Mouse (Mus musculus) A20 (cell line): ENCODE data around the gene Gdf11.
A peak's percentile ranks its signal among the peaks of the same experiment; 100 is the strongest.

Experiments used
- DNase-seq: peaks from one replicate; pipeline ENCODE4 v3.0.0-alpha.2; 2011; ENCODE audit warnings: low read depth, low spot score

Gdf11 gene

DNA sequence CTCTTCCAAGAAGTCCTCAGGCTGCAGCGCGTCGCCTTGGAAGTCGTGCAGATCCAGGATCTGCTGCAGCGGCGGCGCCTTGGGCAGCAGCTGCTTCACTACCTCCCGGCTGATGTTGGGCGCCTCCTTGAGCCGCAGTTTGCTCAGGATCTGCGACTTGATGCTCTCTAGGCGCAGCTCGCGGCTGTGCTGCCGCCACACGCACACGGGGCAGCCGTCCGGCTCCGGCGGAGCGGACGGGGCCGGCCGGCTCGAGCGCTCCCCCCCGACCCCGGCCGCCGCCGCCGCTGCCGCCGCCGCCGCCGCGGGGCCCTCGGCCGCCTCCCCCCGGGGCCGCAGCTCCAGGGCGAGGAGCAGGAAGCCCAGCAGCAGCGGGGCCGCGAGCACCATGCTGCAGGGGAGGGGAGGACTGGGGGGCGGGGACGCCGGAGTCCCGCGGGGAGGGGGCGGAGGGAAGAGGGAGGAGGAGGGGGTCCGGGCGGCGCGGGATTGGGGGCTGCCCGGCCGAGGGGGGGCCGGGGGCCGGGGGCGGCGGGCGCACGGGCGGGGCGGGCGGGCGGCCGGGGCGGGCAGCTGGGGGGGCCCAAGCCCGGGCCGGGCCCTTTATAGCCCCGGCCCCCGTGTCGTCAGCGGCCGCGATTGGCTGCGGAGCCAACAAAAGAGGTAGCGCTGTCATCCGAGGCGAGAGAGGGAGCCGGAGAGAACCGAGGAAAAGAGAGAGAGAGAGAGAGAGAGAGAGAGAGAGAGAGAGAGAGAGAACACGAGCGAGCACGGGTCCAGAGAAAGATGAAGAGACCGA is at the start of gene Gdf11:
Gene Gdf11 (minus strand): TSS at position 423 of the 799 bp plus-strand sequence.
- peak; percentile 63 for DNase-seq

DNA sequence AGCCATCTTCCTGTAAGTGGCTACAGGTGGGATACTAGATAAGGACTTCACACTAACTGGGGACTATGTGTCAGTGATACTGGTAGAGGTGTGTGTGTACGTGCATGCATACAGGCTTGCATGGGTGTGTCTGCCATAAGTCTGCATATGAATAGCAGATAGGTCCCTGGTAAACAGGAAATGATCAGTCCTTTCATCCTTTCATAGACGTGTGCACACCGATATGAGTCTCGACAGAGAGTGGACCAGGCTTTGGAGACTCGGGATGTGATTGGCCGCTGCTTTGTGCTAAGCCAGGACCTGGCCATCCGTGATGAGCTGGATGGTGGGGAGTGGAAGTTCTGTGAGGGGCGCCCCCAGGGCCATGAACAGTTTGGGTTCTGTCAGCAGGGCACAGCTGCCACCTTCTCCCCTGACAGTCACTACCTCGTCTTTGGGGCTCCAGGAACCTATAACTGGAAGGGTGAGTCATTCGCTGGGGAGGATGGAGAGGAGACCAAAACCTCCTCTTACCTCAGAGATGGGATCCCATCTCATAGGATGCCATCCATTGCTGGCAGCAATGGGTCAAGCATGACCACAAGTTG is 49.0 kb upstream of the Gdf11 start:
- no peak for DNase-seq

DNA sequence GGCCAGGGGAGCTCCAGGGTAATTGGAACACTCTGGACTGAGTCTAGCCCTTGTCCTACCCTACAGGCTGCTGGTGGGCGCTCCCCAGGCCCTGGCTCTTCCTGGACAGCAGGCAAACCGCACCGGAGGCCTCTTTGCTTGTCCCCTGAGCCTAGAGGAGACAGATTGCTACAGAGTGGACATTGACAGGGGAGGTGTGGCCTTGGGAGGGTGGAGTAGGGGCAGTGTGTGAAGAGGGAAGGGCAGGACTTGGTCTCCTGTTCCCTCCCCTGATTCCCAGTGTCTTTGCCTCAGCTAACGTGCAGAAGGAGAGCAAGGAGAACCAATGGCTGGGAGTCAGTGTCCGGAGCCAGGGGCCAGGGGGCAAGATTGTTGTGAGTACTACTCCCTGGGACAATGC is 47.5 kb upstream of the Gdf11 start:
- DNase-seq, result no peak

DNA sequence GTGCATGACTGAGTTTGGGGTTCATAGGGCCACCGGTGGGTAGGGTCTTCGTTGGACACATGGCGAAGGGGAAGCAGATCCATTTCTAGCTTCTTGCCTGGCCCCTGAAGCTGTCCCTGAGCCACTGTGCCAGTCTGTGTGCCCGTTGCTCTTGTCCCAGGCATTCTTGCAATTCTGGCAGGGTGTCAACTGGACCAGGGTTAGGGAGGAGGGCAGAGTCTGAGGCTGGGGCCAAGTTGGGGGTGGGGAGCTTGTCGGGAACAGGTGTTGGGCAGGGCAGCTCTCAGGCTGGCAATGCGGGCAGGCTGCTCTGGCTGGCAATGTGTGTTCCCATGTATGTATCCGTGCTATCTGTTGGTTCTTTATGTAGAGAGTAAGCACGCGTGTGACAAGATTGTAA is 46.9 kb upstream of the Gdf11 start:
- DNase-seq, result no peak

DNA sequence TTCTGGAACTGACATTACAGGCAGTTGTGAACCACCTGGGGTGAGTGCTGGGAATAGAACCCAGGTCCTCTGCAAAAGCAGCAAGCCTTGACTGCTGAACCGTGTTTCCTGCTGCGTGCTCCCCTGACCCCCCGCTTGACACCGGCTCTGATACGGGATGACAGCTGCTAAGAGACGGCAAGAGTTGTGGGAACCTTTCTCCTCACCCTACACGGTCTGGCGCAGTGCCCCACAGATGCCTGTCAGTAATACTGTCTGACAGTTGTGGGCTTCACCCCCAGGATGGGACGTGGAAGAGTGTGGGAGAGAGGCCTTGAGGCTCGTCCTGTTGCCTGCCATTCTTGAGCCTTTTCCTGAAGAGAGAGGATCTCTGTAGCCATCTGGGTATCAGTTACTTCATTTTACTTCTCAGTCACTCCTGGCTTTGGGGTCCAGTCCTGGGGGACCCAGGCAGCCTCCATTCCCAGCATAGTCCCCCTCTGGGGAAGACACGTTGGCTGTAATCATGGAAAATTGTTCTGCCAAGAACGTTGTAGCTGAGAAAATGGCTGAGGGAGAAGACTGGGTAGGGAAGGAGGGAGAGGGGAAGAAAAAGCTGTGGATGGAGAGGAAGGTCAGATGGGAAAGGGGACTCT is 46.4 kb upstream of the Gdf11 start:
- peak; percentile 17 for DNase-seq

DNA sequence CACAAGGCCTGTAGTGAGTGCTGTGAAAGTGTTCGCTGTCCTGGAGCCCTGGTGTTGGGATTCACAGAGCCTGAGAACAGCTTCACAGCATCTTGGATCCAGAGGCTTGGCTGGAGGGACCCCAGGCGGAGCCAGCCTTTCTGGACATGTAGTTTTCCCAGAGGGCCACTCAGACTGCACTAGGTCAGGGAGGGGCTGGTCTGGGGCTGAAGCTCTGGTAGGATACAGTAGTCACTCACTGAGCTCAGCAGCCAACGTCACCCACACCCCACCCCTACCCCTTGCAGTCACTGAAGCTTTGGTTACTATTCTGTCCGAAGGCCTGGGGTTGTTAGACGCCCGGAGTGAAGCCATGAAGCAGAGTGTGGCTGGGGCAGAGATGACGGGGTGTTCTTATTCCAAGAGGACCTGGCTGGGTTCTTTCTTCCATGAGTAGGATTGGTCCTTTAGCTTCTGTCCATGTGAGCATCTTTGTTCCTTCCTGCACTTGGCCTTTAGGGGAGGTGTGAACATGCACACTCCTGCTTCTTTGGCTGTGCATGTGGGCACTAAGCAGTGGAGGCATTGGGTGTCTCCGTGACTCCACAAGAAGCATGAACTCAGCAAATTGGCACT is 44.4 kb upstream of the Gdf11 start:
- no peak for DNase-seq

DNA sequence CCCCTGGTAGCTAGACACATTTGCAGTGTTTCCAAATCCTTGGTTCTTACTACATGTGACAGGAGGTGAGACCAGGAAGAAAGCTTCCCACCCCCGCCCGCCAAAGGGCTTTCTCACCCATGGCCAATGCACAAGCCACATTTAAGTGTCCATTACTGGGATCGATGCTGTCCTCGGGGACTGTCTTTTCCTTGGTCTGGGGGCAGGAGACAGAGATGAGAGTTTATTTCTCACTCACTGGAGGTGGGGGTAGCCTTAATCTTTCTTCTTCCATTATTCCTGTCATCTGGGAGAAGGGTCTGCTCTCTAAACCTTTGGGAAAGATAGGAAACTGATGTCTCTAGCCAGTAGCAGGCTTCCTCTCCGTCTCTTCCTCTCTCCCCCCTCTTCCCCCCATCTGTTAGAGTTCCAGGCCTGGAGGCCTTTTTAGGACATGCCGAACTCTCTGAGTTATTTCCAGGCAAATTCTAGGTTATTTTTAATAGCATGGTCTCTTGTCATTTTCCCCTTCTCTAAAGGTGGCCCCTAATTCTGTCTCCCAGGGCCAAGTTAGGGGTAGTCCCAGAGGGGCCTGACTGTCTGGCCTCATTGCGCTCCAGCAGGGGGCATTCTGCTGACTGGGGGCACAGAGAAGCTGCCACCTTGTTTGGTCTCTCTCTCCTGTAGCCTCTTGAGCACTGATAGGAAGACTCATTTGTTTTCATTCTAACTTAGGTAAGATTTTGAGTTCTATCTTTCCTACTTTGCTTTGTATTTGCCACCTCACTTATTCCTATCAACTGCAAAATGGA is 43.7 kb upstream of the Gdf11 start:
- no peak for DNase-seq

DNA sequence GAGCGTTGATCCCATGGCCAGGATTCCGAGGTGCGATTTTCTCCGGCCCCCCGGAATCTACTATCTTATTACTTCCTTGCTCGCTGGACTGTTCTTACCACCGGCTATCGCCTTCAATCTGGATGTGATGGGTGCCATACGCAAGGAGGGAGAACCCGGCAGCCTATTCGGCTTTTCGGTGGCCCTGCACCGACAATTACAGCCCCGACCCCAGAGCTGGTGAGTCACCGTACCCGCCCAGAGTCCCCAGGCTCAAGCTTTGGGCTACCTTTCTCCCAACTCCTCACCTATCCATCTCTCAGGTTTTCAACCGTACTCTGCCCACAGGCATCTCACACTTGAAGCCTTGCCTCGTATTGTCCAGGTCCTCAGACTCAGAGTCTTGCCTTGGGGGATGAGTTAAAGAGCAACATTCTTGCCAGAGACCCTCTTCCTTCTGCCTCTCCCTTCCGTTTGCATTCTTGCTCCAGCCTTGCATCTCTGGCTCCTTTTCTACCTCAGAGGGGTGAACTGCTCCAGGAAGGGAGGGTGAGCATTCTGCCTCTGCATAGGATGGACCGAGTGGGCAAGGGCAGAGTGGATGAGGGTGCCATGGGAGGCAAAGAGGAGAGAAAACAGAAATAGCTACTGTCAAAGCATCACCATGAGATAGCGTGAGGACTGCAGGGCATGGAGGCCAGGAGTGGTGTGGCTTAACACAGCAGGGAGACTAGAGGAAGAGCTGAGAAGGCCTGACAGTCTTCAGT is 42.6 kb upstream of the Gdf11 start:
- no peak for DNase-seq

DNA sequence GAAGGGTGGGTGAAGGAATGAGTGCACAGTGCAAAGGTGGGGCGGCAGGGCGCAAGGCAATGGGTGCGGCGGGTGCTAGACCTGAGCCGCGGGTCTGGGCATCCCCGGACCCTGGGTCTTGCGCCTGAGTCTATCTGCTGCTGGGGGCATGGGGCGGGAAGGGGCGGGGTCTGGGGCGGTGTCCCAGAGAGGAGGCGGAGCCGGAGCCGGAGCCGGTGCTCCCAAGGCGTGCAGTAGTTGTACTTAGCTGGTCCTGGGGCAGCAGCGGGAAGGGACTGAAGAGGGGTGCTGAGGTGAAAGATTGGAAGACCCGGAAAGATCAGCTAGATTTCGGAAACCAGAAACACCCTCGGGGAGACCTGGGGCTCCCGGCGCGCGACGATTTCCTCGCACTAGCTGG is 42.1 kb upstream of the Gdf11 start, which contains the start of gene Itga7:
Gene Itga7 (plus strand): TSS at position 245 of the 400 bp plus-strand sequence.
- no peak for DNase-seq

DNA sequence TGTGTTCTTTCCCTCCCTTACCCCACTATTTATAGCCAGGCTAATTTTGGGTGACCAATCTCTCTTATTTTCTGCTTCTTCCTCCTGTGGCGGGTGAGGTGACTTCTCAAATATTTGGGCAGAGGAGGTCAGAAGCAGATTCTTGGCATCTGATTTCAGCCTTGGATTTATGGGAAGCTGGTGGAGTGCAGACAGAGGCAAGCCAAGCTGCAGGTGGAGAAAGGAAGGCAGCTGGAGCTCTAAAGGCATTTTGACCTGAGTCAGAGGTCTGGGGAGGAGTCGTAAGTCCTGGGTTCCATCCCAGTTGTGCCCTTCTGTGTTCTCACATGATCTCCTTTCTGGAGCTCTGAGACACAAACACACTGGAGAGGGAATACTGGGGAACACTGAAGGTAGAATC is 39.9 kb upstream of the Gdf11 start:
- DNase-seq, result no peak

DNA sequence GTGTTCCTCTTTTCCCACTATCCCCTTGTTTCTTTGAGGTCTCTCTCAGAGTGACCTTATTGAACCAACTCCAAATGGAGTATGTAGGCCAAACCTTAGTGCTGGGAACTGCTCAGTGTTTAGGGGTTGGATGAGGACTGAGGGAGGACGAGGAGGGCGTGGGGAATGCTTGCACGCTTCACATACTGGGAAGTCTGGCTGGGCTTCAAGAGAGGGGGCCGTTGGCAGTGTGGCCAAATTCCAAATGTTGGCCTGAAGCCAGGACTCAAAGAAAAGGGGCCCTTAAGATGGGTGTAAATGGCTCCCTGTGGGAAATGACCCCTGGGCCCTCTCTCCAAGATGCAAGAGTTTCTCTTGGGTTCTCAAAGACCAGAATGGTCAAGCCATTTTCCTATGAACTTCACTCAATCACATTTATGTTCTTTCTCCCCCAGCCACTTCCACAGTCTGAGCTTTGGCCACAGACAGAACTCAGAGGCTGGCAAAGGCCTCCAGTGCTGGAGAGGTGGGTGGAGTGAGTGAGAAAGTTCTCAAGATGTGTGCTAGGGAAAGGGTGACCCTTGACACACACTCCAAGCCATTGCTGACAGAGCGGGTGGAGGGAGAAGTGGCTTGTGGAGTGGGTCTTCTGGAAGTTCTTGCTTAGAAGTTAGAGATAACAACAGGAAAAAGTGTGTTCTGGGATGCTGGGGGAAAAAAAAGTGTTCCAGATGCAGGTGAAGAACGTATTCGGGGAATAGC is 38.3 kb upstream of the Gdf11 start:
- DNase-seq, result no peak

DNA sequence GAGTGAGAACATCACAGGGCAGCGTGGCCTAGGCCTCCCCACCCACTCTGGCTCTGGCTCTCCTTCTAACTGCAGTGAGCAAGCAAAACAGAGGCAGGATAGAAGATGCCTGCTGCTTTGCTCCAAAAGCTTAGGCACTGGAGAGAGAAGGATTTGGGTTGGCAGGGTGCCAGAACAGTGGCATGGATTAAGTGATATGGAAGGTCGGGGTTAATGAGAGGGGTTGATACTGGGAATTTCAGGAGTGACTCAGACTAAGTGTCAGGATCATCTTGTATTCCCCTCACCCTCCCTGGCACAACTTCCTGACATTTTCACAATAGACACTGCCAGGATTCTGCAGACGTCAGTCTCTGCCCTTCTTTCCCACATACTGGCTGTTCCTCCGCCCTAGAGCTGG is 36.8 kb upstream of the Gdf11 start:
- no peak for DNase-seq

DNA sequence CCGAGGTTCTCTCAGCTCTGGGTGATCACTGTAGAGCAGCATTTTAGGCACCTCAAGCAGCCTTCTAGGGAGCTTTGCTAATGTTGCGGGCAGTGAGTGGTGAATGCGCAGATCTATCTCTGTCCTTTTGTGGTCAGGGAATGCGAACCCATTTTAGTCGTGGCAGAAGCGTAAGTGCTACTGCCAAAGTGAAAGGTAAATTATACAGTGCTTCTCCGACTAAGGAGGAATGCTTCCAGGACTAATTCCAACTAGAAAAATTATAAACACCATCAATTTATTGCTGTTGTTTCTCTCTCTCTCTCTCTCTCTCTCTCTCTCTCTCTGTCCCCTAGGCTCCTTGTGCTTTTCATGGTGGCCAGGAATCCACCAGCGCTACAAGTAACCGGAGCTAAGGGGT is 32.4 kb upstream of the Gdf11 start, which contains the start of gene Bloc1s1:
Gene Bloc1s1 (minus strand): TSS at position 101 of the 400 bp plus-strand sequence.
- no peak for DNase-seq

DNA sequence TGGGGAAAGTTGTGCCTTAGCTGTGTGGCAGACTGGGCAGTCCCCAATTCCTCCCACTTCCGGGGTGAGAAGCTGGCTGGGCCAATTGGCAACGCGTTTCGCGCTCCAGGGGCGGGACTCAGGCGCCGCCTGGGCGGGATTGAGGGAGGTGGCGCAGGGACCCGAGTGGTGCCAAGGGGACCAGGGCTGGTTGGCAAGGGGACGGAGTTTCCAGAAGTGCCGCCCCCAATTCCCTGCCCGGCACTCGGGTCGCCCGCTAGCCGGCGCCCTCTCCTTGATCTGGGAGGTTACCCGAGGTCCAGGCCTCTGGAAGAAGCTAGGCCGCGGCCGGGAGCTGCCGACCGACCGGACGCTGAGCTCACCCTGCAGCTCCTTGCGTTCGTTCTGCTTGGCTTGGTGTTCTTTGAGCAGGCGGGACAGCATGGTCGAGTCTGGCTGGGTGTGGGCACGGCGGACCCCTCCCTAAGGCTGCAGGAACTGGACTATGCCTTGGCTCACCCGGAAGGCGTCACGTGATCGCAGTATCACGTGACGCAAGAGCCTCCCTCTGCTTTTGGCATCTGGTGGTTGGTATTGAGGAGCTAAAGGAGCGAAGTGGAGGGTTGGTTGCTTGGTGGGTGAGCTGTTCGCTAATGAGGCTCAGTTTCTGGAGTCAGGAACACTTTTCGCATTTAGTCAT is 31.6 kb upstream of the Gdf11 start:
- peak; percentile 96 for DNase-seq

DNA sequence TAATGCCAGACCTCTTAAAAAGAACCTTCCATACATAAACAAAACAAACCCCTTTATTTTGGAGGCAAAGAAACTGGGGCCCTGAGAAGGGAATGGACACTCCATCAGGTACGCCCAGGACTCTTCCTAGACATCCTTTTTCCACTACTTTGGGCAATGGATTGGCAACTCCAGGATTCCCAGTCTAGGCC is 31.2 kb upstream of the Gdf11 start, which contains the start of gene Rdh5:
Gene Rdh5 (minus strand): TSS at position 67 of the 191 bp plus-strand sequence.
- no peak for DNase-seq

DNA sequence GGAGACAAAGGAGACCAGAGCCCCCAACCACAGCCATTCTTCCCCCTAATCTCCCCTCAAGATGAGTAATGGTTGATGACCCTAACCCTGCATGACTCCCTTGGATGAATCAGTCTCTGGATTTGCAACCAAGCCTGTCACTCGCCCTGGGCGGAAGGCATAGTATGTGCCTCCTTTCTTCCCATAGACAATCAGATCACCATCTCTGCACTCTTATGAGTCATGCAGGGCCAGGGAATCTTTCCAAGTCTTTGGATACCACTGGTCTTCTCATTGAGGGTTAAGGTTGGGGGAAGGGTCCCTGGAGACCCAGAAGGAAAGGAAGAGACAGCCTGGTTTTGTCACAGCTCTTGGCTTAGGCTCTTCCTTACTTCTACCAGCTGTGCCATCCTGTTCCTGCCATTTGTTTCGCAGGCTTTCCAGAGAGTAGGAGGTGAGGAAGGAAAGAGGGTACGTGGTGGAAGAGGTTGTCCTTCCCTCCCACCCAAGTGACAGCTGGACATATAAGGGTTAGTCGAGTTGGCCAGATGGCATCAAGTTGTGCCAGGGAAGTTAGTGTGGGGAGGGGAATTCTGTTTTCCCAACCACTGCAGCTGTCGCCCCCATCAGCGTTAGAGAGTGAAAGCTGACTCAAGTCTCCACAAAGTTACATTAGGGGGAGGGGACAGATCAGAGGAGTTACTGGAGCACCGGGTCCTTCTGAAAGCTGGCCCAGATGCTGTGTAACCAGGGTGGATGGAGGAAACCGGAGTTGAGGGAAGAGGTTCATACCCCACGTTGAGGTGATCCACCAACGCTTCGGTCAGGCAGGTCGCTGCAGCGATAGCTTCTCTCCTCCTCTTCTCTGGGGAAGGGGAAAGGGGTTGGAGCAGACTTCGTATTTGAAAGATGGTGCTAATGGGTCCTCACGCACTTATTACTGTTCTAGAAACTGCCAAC is 30.6 kb upstream of the Gdf11 start:
- no peak for DNase-seq

DNA sequence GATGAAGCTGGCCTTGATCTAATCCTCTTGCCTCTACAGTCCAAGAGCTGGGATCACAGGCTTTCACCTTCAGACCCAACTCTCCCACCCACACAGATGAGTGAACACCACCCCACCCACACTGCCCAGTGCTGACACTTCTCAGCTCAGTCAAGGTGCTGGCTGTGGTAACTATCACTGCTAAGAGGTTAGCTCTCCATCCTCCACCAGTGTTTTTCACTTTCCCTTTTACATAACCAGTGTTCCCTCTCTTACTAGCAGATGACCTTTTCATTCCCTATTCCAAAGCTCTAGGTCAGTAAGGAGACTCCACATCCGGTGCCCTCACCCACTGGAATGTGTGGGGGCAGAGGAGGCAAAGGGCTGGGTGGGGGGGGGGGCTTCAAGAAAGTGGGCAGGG is 29.7 kb upstream of the Gdf11 start:
- DNase-seq, result no peak

DNA sequence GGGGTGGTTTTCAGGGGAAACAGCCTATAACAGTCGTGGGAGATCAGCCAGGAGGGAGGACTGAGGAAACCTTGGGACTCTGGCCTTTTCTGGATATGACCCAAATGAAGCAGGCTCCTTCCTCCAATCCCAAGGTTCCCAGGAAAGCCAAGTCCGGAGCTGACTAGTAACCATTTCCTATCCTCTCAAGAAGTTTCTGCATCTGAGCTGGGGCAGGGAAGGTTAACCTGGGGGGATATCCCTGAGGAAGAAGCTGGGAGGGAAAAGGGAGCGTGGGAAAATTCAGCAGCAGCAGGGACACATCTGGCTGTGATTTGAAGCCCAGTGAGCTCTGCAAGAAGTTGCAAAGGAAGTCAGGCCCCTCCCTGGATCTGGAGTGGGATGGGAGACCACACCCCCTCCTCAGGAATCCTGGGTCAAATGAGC is 29.2 kb upstream of the Gdf11 start:
- no peak for DNase-seq

DNA sequence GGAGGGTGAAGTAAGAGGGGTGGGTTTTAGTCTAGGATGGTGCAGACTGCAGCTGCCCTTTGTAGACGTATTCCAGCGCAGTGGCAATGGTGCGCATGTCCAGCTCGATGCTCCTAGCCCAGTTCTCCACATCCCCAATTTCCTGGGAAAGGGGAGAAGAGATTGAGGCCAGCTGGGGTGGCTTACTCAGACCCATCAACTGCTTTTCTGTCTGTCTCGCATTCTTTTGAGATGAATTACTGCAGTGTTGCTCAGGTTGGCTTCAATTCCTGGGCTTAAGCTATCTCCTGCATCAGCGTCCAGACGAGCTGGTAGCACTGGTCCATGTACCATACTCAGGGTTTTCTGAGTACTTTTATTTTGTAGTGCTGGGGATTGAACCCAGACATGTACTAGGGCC is 28.4 kb upstream of the Gdf11 start:
- no peak for DNase-seq
